Mouse (Mus musculus) natural killer cell, adult 2 months (primary cell): Measurements from ENCODE around the gene Ubtfl1.
"Not testable (repeated sequence)": the region's sequence is repeated elsewhere in the genome, so short reads cannot be mapped to it uniquely, and the experiment has no call there.

ENCODE experiments used
- DNase-seq, 2 experiments: peaks; one replicate each; pipeline ENCODE4 v3.0.0; 2022; ENCODE audit warnings: low spot score in 2 of 2

Gene Ubtfl1

DNA sequence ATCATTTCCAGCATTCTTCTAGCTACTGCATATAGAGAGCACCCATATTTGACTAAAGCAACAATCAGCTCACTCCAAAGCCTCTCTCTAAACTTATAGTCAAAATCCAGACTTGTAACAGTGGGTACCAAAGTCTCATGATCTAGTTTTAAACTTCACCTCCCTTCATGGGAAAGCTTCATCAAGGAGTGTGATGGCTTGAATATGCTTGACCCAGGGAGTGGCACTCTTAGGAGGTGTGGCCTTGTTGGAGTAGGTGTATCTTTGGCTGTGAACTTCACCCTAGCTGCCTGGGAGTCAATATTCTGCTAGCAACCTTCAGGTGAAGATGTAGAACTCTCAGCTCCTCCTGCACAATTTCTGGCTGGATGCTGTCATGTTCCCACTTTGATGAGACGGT is at the start of gene Ubtfl1:
Gene Ubtfl1 (plus strand): TSS at position 301 of the 400 bp plus-strand sequence.
- no peak for DNase-seq

DNA sequence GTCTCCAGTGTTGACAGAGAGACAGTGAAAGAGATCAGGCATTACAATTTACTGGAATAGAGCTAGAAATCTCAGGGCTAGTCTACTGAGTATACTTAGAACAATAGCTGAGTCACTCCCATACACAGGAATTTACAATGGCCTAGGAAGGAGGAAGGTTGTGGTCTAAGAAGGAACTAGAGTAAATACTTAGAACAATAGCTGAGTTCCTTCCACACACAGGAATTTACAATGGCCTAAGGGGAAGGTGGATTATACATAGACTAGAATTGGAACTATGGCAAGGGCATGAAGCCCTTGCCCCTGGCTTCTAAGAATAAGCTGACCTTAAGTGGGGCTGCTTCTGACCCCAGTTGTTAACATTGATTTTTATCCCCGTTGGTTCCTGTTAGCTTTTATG is 31.2 kb upstream of the Ubtfl1 start:
- not testable (repeated sequence) for DNase-seq

DNA sequence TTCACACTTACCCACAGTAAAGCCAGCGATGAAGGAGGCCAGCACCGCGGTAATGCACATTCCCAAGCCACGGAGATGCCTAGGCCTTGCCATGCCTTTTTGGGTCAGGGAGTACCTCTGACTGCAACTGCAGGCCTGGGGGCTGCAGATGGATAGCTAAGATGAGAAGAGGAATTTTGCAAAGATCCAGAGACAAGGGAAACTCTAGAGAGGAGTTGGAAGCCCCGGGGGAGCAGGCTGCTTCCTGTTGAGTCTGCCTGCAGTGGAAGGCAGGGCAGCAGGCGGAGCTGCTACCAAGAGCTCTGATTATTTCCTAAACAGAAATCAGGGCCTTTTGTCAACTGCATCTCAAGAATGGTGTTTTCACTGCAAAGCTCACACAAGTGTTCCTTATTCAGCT is 18.4 kb upstream of the Ubtfl1 start:
- DNase-seq: no peak

DNA sequence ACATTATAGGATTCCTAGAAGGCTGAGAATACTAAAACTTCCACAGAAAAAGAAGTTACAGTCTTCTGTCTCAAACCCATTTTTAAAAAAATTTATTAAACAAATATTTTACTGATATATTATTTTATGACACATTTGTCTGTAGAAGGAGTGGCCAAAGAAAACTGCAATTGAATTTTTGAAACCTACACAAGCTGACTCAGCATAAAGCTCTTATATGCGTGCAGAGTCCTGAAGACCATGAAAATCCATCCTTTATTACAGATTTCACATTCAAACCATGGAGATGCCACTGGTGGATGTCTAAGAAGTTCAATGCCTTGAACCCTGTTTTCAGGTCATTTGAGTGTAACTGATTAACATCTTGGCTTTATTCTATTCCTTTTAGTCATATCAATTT is 4.6 kb upstream of the Ubtfl1 start:
- DNase-seq: no peak

DNA sequence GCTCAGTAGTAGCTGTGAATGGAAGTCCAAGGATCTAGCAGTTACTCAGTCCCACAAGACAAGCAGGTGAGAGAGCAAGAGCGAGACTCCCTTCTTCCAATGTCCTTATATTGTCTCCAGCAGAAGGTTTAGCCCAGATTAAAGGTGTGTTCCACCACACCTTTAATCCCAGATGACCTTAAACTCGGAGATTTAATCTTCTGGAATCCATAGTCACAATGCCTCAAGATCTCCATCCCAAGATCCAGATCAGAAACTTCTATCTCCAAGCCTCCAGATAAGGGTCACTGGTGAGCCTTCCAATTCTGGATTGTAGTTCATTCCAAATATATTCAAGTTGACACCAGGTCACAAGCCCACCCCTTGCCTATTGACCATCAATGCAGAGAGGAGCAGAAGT is 1.3 kb upstream of the Ubtfl1 start, which contains the start of gene Naalad2:
Gene Naalad2 (minus strand): TSS at position 101 of the 400 bp plus-strand sequence.
- not testable (repeated sequence) for DNase-seq

DNA sequence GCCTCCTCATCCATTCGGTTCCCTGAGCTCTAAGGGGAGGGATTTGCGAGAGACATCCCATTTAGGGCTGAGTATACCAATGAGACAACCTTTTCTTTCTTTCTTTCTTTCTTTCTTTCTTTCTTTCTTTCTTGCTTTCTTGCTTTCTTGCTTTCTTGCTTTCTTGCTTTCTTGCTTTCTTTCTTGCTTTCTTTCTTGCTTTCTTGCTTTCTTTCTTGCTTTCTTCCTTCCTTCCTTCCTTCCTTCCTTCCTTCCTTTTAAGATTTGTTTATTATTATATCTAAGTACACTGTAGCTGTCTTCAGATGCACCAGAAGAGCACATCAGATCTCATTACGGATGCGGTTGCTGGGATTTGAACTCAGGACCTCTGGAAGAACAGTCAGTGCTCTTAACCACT is 8.2 kb downstream of the Ubtfl1 start:
- not testable (repeated sequence) for DNase-seq

DNA sequence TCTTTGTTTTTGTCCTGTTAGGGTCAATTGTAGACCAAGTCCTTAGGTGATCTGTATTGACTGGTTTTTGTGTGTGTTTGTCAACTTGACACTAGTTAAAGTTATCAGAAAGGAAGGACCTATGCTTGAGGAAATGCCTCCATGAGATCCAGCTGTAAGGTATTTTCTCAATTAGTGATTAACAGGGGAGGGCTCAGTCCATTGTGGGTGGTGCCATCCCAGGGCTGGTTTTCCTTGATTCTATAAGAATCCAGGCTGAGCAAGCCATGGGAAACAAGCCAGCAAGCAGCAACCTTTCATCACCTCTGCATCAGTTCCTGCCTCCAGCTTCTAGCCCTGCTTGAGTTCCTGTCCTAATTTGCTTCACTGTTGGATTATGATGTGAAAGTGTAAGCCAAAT is 26.1 kb downstream of the Ubtfl1 start, which contains the start of gene Mbd3l2:
Gene Mbd3l2 (plus strand): TSS at position 301 of the 400 bp plus-strand sequence.
- no peak for DNase-seq

DNA sequence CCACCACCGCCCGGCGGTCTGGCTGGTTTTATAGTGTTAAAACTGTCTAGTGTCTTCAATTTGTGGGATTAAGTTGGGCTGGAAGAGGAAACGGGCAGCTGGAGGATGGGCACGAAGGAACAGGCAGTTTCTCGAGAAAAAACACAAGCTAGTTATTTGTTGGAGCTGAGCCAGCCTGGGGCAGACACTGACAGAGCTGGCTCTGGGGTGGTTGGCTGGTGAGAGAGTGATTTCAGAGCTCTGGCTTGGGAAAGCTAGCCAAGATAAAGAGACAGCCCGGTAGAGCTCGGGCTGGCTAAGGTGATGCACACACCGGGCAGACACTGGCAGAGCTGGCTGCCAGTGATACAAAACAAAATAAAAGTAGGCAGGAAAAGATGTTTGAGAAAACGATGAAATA is 27.5 kb downstream of the Ubtfl1 start:
- DNase-seq: no peak

DNA sequence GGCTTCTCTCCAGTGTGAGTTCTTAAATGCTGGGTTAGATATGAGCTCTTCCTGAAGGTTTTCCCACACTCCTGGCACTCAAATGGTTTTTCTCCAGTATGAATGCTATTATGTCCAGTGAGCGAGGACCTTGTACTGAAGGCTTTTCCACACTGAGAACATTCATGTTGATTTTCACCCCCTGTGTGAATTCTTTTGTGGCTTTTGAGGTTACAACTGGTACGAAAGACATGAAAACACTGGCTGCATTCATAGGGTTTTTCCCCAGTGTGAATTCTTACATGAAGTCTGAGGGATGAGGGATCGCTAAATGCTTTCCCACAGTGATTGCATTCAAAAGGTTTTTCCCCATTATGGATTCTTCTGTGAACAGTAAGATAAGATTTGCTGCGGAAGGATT is 52.3 kb downstream of the Ubtfl1 start:
- DNase-seq: no peak
